Mouse (Mus musculus) monocyte, adult 5-6 weeks (primary cell): ENCODE measurements at regions not wholly inside any gene's neighbourhood (a gene's known extent, or its start where the extent isn't known, plus 50 kb on each side); places are given as distances from the start of the nearest gene placed in this dataset.

ENCODE experiments used
- ATAC-seq: fragments of 153-309, 156-312 bp; replicated peaks from 2 replicates; pipeline ENCODE4 v1.8.0; 2017; ENCODE audit warnings: mild to moderate bottlenecking; ENCODE audit not compliant: low TSS enrichment, insufficient number of reproducible peaks, severe bottlenecking, poor library complexity, low FRiP score

GRCm38 (mm10) chr10:117545842-117546631 lies 83.3 kb upstream of the Cpm start:
- no peak for ATAC-seq

GRCm38 (mm10) chr10:117544680-117545546 lies 84.4 kb upstream of the Cpm start:
- ATAC-seq: no peak

GRCm38 (mm10) chr10:117543995-117544679 lies 85.2 kb upstream of the Cpm start:
- ATAC-seq: no peak

- no peak for ATAC-seq
These were observed 85.7 kb upstream of the Cpm start for GRCm38 (mm10) chr10:117543696-117543950.

GRCm38 (mm10) chr10:117542886-117543695 lies 86.2 kb upstream of the Cpm start:
- ATAC-seq: no peak

- ATAC-seq: no peak
These were observed 86.9 kb upstream of the Cpm start for GRCm38 (mm10) chr10:117542351-117542750.

GRCm38 (mm10) chr10:117541487-117541886 lies 87.8 kb upstream of the Cpm start:
- ATAC-seq: no peak

- no peak for ATAC-seq
These were observed 88.4 kb upstream of the Cpm start for GRCm38 (mm10) chr10:117540747-117541398.

- no peak for ATAC-seq
These were observed 89.1 kb upstream of the Cpm start for GRCm38 (mm10) chr10:117540112-117540594.

- ATAC-seq: no peak
These were observed 89.8 kb upstream of the Cpm start for GRCm38 (mm10) chr10:117539532-117539931.

- ATAC-seq: no peak
These were observed 90.6 kb upstream of the Cpm start for GRCm38 (mm10) chr10:117538725-117539124.

- no peak for ATAC-seq
These were observed 92.3 kb upstream of the Cpm start for GRCm38 (mm10) chr10:117536769-117537599.

GRCm38 (mm10) chr10:117535843-117536242 lies 93.5 kb upstream of the Cpm start:
- no peak for ATAC-seq

- ATAC-seq: no peak
These were observed 94.1 kb upstream of the Cpm start for GRCm38 (mm10) chr10:117534992-117535719.

GRCm38 (mm10) chr10:117534478-117534877 lies 94.8 kb upstream of the Cpm start:
- no peak for ATAC-seq

- no peak for ATAC-seq
These were observed 95.5 kb upstream of the Cpm start for GRCm38 (mm10) chr10:117533541-117534386.
